1 mouse cellular context compared by ENCODE assay signal in the genomic region with DNA sequence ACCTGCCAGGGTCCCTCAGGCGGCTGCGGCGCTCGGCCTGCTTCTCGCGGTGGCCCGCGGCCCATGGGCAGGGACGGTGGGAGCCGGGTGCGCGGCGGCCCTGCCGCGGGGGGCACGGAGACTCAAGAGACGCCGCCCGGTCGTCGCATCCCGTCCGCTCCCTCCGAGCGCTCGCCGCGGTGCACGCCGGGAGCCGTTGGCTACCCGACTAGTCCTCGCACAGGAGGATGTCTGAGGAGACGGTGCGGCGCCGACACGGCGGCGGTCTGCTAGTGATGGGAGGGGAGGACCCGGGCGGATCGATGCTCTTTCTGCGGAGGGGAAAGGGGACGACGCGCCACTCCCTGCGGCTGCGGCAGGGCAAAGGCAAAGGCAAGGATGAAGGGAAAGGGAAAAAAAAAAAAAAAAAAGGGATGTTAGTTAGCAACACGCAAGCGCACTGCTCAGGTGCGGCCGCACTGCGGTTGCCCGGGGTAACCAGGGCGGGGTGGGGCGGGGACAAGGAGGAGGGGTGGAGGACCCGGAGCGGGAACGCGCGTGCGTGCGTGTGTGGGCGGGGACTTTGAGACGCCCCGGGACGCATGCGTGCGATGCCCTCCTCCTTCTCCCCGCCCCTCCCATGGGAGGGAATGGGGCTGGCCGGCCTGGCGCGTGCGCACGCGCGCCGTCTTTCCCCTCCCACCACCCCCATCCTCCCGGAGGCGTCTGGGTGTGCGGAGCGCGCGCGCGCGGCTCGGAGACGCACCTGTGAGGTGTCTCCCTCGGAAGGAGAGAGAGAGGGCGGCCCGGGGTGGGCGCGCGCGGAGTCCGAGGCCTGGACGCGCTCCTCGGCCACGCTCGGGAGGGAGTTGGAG.
TF ChIP-seq lines count a peak whose summit lies in the region.

Gene Ccdc92, minus strand, starts transcription at position 412 of the 854 bp plus-strand sequence.
Gene Zfp664, plus strand, starts transcription at position 679 of the 854 bp plus-strand sequence.

TF ChIP-seq in MEL, 35 proteins besides CTCF, POLR2A, EP300 and RAD21 (continued from another document):
- peak; percentile 69 for TF ChIP-seq HCFC1 (IDR thresholded peaks at IDR 0.05; ENCODE audit: low read depth, low read length)
- no peak for TF ChIP-seq CHD2 (IDR thresholded peaks at IDR 0.05; ENCODE audit: low read length)
- TF ChIP-seq ZKSCAN1 (IDR thresholded peaks at IDR 0.05; ENCODE audit: low read depth, low read length) = no peak
- TF ChIP-seq USF2 (IDR thresholded peaks at IDR 0.05; ENCODE audit: borderline replicate concordance in 1 of 2, insufficient read depth in 1 of 2, low read depth in 1 of 2, low read length in 2 of 2) = no peak
- no peak for TF ChIP-seq BHLHE40 (IDR thresholded peaks at IDR 0.05; ENCODE audit: borderline replicate concordance, low read depth, low read length)
- no peak for TF ChIP-seq E2F4 (IDR thresholded peaks at IDR 0.05; ENCODE audit: borderline replicate concordance, low read depth, low read length)
- 0 out of 2 replicates have a peak, but pooled peaks have one; percentile 15 for TF ChIP-seq USF1 (IDR thresholded peaks at IDR 0.05; ENCODE audit: low read depth, low read length)
- peak; percentile 78 for TF ChIP-seq NELFE (IDR thresholded peaks at IDR 0.05; ENCODE audit: low read depth, low read length)
- peak; percentile 89 for TF ChIP-seq NRF1 (IDR thresholded peaks at IDR 0.05; ENCODE audit: insufficient read depth, low read depth, low read length, poor library complexity, severe bottlenecking)
- TF ChIP-seq MAFK (IDR thresholded peaks at IDR 0.05; ENCODE audit: borderline replicate concordance, low read depth, low read length) = no peak
- TF ChIP-seq GABPA (IDR thresholded peaks at IDR 0.05; ENCODE audit: low read depth, low read length) = no peak
- TF ChIP-seq SIN3A (IDR thresholded peaks at IDR 0.05; ENCODE audit: low read length) = peak; percentile 56
- no peak for TF ChIP-seq ZC3H11A (IDR thresholded peaks at IDR 0.05; ENCODE audit: low read depth, low read length)
- no peak for TF ChIP-seq MYB (IDR thresholded peaks at IDR 0.05; ENCODE audit: low read depth, low read length)
- TF ChIP-seq RCOR1 (IDR thresholded peaks at IDR 0.05; ENCODE audit: low read depth, low read length) = no peak
- TF ChIP-seq ZNF384 (IDR thresholded peaks at IDR 0.05; ENCODE audit: low read depth, low read length) = peak; percentile 97
- TF ChIP-seq GATA1 (IDR thresholded peaks at IDR 0.05; ENCODE audit: low read depth, low read length) = no peak
- peak; percentile 42; the same call in 1 of the 2 replicates for TF ChIP-seq ELF1 (IDR thresholded peaks at IDR 0.05; ENCODE audit: low read depth, low read length)
- no peak for TF ChIP-seq TBP (IDR thresholded peaks at IDR 0.05; ENCODE audit: low read depth, low read length)
- TF ChIP-seq POLR2AphosphoS2 (IDR thresholded peaks at IDR 0.05; ENCODE audit: low read length) = peak; percentile 77
- peak; percentile 92 for TF ChIP-seq MAZ (IDR thresholded peaks at IDR 0.05; ENCODE audit: low read depth, low read length)
- TF ChIP-seq POLR2AphosphoS5 (IDR thresholded peaks at IDR 0.05; ENCODE audit: borderline replicate concordance, low read depth, low read length) = no peak
- no peak for TF ChIP-seq ETS1 (IDR thresholded peaks at IDR 0.05; ENCODE audit: low read depth, low read length)
TF ChIP-seq in MEL: peak in this region for 14.
